Mouse (Mus musculus) C2C12 (cell line): Measurements from ENCODE around the gene Fermt2.

Source experiments
- CTCF ChIP-seq: IDR thresholded peaks from one replicate; pipeline ENCODE4 v1.5.1; 2011; ENCODE audit not compliant: control insufficient read depth, insufficient read depth, insufficient read length
- USF1 ChIP-seq: IDR thresholded peaks from one replicate; pipeline ENCODE4 v1.6.1; 2011; ENCODE audit warnings: low read depth, mild to moderate bottlenecking, control low read depth, moderate library complexity

GRCm38 (mm10) chr14:45464036-45465035 lies 65.6 kb downstream of the Fermt2 start:
- TF ChIP-seq CTCF, result no peak
- TF ChIP-seq USF1, result no peak
